Mouse (Mus musculus) neural tube, embryonic 10.5 days (tissue): ENCODE data around the gene Vti1a.

Experiments
- DNase-seq: peaks from one replicate; pipeline ENCODE4 v3.0.0-alpha.2; 2017; ENCODE audit warnings: low spot score; ENCODE audit errors: extremely low spot score

The Vti1a gene

GRCm38 (mm10) chr19:55618546-55618945 lies 302.5 kb downstream of the Vti1a start:
- DNase-seq: no peak

- no peak for DNase-seq
These were observed 304.4 kb downstream of the Vti1a start for GRCm38 (mm10) chr19:55620411-55621008.

GRCm38 (mm10) chr19:55621011-55621625 lies 305.0 kb downstream of the Vti1a start:
- DNase-seq: no peak

DNA sequence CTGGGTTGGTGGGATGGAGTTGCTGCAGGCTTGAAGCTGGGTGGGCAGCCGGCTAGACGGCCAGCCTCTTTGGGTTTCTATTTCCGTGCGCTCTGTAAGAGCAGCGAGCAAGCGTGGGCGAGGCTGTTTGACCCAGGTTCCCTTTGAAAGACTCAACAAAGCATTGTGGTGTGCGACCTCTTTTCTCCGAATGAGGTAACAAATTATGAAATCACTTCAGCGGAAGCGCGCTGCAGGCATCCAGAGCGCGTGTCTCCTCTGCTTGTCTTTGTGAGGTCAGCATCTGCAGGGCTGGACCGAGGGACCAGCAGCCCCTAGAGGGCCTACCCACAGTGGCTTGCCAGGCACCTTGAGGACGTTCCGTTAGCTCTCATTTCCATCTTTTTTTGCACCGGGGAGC lies 306.7 kb downstream of the Vti1a start:
- no peak for DNase-seq

- no peak for DNase-seq
These were observed 307.5 kb downstream of the Vti1a start for GRCm38 (mm10) chr19:55623605-55624004.

- DNase-seq: no peak
These were observed 310.4 kb downstream of the Vti1a start for GRCm38 (mm10) chr19:55626483-55626882.

GRCm38 (mm10) chr19:55626952-55627351 lies 310.9 kb downstream of the Vti1a start:
- DNase-seq: no peak

DNA sequence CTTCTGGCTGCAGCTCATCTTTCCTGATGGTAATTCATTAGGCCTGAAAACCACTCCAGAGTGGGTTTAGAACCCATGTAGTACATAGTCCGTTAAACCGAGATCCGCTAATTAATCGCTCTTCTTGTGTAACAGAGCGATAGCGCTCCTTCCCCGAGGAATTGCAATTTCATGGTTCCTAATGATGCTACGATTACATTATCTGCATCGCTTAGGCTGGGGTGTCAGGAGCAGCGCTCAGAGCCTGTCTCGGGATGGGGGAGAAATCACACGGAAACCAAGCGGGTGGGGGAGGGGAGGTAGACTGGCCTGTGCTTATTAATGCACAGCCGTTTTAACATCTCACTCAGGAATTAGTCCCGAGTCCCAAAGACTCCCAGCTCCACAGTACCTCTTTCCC lies 319.4 kb downstream of the Vti1a start:
- no peak for DNase-seq

- DNase-seq: no peak
These were observed 324.2 kb downstream of the Vti1a start for GRCm38 (mm10) chr19:55640251-55640650.

GRCm38 (mm10) chr19:55641891-55642290 lies 325.8 kb downstream of the Vti1a start:
- no peak for DNase-seq

GRCm38 (mm10) chr19:55642361-55642760 lies 326.3 kb downstream of the Vti1a start:
- DNase-seq: no peak

DNA sequence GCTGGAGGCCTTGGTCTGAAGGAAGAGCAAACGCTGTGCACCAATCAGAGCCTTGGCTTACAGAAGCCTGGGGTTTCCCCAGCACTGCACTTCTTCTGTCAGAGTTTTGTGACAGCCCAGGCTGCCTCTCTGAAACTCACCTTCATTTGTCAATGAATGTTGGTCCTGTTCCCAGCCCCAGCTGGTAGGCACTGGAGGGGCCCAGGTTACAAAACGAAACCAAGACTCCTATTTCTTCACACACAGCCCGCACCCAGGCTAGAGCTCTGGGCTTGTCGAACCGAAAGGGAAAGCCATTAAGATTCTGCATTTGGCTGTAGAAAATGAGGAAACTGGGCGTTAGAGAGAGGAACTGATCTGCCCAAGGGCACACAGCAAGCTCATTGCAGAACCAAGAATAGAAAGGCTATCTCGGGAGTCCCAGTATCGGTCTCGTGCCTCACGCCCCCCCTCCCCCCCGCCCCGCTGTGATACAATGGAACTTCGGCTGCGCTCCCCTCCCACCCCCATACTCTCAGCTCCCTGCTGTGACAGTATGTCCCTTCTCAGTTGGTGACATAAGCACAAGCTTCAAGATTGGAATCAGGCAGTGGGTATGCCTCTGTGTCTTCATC lies 327.3 kb downstream of the Vti1a start:
- no peak for DNase-seq

- DNase-seq: no peak
These were observed 327.8 kb downstream of the Vti1a start for GRCm38 (mm10) chr19:55643931-55644330.

DNA sequence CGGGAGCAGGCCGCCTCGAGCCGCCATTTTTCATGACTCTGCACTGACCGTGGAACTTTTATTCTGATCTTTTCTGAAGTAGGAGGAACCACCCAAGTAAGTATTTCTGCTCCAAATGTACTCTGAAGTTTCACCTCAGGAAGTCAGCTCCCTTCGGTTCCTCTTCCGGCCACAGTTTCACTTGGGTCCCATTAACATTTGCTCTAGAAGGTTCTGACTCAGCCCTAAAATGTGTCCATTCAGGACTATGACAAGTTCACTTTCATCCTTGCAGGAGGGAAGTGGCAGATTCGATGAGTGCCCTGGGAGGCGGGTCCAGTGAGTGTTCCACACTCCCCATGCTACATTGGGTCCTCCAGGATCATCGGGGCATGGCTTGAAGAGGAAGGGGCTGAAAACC lies 333.3 kb downstream of the Vti1a start:
- no peak for DNase-seq

DNA sequence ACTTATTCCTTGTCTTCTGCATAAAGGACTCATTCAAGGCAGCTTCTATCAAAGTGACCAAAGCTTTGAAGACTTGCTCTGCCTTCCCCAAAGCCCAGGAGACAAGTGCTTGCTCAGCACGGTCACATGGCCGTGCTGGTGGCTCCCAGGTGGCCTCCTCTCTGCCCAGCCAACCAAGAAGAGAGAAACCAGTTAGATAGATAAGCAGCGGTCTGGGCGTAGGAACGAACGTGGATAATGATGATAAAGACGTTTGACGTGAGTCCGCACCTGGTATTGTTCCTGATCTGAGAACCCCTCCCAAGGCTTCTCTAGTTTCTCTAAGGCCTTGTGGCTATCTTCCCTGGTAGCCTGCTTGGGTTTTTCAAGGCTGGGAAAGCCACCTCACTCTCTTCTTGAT lies 334.9 kb downstream of the Vti1a start:
- DNase-seq: no peak

DNA sequence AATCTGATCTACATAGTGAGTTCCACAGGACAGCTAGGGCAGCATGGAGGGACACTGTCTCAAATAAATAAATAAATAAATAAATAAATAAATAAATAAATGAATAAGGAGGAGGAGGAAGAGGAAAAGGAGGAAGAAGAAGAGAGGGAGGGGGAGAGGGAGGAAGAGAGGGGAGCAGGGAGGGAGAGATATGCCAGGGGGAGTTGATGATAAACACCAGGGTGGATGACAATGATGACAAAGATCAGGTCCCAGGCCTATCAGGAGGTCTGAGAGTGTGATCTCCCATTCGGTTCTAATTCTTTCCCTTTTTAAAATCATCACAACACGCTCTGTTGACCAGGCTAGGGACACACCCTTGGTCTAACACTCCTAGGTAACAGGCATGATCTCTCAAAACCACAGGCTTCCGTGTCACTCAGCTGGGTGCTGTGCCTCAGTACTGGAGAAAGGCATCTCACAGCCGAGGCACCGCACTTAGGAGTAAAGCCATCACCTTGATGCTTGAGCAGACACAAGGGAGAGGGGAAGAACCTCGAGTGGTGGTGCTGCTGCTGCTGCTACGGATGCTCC lies 336.7 kb downstream of the Vti1a start:
- no peak for DNase-seq

GRCm38 (mm10) chr19:55660165-55660564 lies 344.1 kb downstream of the Vti1a start:
- no peak for DNase-seq

DNA sequence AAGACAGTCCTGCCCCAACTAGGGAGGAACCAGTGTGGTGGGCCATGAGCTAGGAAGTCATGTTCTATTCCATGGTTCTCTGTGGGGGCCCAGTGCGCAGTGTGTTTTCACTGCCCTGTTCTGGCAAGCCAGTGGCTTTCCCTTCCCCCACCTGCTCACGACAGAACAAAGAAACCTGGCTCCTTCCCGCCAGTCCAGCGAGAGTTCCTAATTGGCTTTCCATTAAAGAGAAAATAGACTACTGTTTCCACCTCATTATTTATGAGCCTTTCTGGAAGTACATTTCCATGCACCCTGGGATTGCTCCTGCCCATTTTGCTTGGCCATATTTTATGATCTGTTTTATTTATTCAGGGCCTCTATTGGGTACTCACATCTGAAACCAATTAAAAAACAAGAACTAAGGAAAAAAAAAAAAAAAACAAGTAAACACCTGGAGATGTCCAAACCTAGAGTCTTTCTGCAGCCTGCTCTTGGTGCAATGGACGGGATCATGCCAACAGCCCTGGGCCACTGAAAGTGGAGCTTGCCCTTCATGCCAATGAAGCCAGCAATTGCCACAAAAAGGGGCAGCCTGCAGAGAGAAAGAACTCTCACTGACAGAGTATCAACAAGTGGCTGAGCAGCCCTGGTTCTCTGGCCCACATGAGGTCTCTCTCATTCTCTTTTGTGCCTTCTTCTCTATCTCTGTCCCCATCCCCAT lies 346.6 kb downstream of the Vti1a start:
- no peak for DNase-seq

GRCm38 (mm10) chr19:55667787-55668186 lies 351.7 kb downstream of the Vti1a start:
- no peak for DNase-seq

DNA sequence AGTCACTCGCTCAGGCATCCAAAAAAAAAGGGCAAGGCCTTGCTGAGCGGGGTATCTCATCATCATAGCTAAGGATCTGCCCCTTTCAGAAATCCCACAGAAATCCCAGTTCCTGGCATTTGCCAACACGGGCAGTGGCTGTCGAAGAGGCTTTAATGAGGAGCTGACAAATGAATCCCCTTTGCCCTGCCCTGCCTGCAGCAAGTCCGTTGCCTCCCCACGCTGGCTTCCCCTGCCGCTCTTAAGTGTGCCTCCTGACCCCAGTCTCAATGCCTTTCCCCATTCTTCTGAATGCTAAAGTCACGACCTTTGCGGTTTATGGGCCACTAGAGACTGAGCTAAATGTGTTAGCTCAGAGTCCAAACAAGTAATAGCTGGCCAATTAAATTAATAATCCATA lies 352.8 kb downstream of the Vti1a start:
- peak; percentile 42 for DNase-seq
